Mouse (Mus musculus) ovary, postnatal 14 days (tissue): ENCODE measurements at regions not wholly inside any gene's neighbourhood (a gene's known extent, or its start where the extent isn't known, plus 50 kb on each side); places are given as distances from the start of the nearest gene placed in this dataset.

ENCODE experiments used
- DNase-seq: peaks from one replicate; pipeline ENCODE4 v3.0.0; 2022; ENCODE audit warnings: low spot score

DNA sequence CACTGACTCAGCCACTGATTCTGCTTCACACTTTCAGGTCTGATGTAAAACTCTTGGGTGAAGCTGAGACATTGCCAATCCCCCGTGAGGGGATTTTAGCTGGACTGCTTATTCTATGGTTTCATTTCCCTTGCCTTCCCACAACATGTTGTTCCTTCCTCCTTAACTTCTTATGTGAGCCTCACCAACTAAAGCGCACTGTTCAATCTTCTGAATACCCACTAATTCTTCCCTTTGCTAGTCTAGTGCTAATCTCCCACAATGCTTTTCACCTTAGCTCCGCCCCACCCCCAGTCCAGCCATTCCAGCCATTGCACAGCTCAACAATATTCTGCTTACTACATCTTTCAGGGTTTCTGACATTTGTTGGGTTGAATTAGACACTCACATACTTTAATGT lies 196.7 kb downstream of the Hlx start:
- no peak for DNase-seq

DNA sequence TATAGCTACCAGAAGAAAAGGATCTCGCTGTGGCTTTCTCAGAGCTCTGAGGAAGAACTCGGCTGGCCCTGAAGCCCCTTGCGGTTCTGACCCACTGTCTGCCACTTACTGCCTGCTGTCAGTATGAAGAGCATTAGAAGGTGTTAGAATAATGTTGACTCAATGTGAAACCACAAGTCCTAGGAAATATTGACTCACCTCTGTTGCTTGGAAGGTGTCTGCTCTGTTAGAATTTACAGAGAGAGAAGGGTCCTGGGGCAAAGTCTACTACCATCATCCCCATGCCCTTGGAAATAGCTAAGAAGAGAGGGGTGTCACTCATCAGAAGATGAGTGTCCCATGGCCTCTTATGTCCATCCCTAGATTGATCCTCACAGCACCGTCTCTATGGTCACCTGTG lies 197.9 kb downstream of the Hlx start:
- DNase-seq, result no peak

DNA sequence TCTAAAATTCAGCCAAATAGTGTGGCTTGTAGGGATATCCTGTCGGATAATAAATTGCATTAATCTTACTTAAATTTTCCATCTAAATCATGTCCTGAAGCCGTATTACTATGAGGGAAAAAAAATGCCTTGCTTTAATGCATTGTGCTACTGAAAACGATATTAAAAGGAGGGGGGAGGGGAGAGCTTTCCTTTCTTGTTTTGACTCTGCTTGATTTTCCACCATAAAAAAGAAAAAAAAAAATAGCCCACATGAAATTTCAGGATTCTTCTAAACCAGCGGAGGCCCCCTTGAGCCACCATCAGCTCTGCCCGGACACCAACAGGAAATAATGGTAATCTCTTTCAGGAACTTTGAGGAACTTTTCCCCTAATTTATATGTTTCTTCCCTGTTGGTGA lies 198.5 kb downstream of the Hlx start:
- DNase-seq, result no peak

DNA sequence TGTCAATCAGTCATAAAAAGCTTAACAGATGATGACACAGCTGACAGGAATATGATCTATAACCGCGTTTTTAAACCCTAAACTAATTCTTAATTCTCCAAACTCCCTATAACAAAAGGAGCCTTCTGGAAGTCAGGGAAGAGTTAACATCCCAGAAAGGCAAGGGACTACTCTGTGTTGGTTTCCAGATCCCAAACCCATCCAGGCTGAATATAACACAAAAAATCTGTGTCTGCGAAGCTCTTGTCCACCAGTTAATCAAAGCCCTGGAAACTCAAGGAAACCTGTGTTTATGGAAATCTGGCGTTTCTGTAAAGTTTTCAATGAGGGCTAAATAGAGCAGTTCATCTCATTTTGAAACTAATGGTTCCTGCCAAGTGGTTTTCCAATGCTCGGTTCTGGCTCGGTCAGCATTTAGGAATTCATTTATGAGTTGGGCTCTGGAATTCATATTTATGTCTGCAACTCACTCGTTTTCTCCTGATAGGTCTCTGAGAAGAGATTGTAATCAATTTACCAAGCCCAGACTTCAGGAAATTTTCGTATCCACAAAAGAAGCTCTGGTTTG lies 199.8 kb downstream of the Hlx start:
- no peak for DNase-seq

DNA sequence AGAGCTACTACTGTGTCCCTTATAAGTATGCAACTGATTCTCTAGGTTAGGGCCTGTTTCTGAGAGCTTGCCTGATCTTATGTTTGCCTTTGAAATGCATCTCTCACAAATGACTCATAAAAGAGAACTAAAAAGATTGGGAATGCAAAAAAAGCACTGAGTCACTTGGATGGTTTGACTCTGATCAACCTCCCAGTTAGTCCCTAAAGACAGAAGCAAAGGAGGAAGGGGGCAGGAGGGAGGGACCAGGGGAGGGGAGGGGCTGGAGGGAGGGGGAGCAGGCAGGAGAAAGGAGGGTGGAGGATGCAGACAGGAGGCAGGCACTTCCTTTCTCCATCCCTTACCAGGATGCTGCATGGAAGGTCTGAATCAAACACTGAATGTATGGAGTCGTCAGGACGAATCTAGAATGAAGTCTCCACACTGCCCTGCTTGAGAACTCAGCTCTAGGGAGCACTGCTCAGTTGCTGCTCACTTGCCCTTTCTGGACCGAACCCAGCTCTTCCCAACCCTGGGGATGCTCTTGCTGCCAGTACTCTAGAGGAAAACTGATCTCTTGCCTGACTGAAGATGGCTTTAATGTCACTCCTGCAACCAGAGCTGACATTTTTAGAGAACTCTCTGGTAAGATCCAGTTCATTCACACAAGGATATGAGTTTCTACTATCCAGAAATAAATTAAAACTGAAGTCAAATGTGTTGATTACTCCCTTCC lies 201.7 kb downstream of the Hlx start:
- DNase-seq, result no peak

DNA sequence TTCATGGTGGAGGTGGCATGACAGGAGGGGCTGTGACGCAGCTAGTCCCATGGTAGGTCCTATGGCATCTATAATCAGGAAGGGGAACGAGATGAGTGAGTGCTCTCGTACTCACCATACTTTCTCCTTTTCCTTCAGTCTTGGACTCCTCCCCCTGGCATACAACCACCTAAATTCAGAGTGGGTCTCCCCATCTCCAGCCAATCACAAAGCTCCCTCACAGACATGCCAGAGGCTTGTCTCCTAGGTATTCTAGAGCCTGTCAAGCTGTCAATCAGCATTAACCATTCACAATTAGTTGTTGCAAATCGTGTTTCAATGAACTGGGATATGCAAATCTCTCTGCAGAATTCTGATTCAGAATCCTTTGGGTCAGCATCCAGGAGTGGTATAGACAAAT lies 206.7 kb downstream of the Hlx start:
- DNase-seq, result no peak

DNA sequence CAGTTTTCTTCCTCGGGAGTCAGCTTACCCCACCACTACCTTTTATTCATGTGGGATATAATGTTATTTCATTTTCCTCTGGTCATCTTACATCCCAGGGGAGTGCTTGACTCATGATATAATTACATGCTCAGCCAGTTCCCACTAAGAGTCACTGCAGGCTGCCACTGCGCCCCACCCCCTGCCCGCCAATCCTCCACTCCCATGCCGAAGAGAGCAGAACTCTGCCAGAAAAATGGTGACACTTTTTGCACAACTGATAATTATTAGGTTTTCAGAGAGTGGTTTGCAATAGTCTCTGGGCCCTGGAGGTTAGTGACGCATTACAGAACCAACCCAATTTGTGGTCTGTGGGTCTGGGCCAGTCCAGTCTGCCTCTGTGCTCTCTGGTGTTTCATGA lies 212.9 kb downstream of the Hlx start:
- no peak for DNase-seq

DNA sequence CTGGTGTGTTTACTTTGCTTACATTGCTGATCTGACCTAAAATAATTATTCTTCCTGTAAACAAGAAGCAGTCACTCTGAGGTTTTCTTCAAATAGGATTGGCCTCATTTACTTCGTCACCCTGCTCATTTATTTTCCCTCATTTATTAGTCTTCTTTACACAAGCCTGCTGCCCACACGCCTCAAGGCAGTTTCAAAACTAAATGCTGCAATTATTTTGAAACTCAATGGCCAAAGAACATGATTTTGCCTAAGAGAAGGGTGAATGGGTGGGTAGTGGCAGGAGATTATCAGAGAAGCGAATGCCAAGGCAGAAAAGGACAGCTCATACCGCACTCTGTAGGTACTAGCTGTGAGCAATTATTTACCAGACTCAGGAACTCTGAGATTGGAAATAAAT lies 227.8 kb downstream of the Hlx start:
- no peak for DNase-seq

DNA sequence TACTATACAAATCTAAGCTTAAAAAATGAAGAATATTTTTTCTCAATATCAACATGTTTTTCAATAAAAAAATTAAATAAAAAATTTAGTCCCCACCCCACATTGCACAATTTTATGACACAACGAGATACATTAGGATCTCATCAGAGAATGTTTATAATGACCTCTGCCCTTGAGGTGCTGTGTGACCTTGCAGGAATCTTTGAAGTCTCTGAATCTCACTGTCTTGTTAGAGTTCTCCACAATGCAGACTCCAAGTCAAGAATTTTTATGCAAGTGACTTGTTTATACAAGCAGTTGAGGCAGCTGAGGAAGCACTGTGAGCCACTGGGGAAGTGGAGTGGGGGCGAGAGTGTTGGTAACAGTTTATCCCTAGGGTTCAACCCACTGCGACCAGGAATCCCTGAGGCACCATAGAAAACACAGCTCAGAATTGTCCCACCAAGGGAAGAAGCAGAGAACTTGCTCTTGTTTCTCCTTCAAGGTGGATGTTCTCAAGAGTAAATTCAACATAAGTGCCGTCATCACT lies 228.5 kb downstream of the Hlx start:
- no peak for DNase-seq

DNA sequence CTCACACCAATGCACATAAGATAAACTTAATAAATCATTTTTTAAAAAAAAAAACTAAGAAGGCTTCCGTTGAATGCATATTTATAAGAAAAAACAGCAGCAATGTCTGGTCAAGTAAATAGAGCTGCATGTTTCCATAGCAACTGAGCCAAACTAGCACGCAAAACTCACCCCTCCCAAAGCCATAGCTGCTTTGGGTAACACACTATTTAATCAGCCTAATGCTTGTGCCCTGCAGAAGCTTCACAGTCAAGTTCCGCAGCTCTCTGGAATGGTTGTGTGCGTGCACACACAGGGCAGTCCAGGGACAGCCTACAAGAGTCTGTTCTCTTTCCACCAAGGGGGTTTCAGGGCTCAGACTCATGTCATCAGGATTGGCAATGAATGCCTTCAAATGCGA lies 231.7 kb downstream of the Hlx start:
- no peak for DNase-seq

DNA sequence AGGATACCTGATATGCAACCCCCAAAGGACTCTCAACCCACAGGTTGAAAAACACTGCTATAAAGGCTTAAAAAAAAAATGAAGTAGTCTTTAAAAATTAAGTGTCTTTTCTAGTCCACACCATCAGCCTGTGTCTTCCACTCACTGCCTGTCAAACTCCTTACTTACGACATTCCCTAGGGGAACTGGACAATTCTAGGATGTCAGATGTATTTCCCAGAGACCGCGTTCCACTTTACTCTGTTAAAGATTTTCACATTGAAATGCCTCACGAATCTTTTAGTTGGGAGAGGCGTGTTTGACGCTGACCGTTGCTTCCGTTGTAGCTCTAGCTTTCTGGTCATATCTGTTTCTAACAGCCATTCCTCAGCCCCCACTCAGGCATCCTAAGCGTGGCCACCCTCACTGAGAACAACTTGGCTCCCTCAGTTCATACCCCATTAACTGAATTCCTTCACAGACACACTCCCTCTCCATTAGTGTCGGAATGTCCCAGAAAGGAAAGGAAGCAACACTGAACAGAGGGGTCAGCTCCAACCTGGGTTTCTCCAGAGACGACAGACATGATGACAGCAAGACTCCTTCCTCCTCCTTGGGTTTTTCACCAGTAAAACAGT lies 233.4 kb downstream of the Hlx start:
- no peak for DNase-seq

DNA sequence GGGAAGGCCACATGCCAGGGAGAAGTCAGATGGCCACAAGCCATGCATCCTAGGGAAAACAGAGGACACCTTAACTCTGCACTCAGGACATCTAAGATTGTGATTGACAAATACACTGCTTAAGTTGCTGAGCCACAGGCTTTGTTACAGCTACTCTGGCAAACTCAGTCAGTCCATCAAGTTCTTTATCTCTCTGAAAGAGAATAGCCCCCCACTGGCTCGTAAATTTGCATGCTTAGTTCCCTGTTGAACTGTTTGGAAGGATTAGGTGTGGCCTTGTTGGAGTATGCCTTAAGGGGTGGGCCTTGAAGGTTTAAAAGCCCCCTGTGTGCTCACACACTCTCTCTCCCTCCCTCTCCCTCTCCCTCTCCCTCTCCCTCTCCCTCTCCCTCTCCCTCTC lies 235.4 kb downstream of the Hlx start:
- DNase-seq, result no peak

DNA sequence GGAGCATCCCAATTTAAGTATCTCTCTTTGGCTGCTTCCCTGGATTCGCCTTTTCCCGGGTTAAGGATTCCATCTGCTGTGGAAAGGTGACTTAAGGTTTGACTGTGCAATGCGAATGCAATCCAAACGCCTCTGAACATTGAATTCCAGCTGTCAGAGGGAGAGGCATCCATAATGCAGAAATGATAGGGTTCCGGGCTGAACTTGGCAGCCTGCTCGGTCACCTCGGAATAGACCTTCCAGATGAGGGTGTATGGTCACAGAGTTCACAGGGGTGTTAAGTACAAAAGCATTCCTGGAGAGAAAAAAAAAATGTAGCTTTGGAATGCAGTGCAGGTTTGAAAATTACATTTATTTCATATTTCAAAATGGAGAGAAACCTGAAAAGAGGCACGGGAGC lies 238.6 kb downstream of the Hlx start:
- DNase-seq, result no peak

DNA sequence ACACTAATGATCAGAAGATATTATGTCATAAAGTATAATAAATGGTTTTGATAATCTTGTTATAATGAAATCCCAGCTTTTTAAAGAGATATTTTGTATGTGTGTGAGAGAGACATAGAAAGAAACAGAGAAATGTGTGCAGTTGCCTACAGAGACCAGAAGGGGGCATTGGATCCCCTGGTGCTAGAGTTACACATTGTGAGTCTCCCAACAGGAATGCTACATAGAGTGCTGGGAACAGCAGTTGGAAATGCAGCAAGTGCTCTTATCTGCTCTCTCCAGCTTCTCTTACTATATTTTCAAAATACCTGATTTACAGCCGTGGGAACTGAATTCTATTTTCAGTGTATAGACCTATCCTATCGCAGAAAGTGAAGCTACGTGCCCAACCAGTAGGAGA lies 240.3 kb downstream of the Hlx start:
- DNase-seq, result no peak

DNA sequence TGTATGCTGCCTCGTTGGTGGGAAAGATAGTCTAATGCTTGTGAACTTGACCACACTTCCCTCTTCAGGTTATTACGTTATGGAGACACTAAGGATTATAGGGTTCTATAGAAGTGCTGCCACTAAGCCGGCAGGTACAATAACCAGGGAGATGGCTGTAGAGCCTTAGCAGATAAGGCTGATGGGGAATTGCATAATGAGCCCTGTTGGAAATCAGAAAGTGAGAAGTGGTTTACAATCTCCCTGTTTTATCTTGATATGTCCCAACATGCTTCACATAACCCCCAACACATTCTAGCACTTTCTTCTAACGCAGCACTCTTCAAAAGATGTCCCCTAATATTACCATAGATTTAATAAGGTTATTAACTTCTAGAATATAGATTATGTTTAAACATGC lies 241.2 kb downstream of the Hlx start:
- DNase-seq, result no peak

DNA sequence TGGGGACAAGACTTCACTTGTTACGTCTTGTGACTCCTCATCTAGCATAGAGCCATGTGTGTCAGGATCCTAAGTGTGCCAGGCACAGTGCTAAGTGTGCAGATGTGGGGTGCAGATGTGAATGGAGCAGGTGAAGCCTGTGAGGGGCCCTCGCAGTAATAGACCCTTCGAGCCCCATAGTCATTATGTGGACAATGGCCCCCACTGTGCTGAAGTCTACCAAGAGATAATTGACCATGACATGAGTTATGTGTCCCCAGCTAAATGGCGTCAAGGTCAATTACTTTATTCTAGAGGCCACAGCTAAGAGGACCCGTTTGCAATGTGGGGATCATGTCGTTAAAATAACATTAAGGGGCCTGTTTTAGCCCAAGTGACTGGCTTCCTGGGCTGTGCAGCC lies 245.0 kb downstream of the Hlx start:
- DNase-seq, result no peak

DNA sequence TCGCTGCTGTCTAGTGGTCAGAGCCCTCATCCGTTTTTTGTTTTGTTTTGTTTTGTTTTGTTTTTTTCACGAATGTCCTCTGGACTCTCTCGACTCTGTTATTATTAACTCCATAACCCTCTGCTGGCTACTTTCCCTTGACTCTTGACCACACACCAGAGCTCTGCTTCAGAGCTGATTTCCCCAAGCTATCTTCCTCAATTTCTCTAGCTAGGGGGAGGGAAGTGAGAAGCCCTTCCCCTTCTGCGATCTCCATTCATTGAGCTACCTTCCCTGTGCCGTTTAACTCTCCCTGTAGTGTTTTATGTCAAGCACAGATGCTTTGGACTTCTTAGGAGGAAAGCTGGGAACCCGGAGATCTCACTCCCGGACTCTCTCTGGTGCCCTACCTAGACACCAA lies 247.6 kb downstream of the Hlx start:
- DNase-seq, result no peak

DNA sequence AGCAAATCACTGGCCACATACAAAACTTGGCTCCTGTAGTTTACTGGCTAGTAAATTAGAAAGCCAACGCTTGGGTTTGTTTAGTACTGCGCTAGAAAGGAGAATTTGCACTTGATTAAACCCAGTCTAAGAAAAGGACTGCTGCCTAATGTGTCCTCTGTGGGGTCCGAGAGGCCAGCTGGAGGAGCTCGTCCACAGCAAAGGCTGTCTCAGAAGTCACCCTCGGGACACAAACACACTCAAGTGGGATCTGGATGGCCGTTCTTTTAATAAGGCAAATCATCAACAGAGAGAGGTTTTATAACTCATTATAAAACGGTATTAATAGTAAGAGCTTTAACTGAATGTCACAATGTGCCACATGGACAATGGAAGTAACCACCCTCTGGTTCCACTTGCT lies 249.0 kb downstream of the Hlx start:
- no peak for DNase-seq

DNA sequence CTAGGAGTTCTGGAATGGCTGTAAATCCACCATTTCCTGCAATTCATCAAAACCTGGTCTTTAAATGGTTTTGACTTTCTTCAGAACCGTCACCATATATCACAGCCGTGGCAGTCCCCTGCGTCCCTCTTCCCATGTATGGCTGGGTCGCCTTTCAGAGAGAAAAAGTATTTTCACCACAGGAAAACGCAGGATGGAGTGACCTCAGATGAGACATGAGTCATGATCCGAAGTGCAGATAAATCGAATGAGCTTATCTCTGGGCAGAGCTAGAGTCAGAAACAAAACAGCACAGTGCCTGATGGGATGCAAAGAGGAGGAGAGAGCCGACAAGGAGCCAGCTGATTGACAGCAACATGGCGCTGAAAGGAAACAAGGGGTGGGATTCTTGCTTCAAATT lies 250.4 kb downstream of the Hlx start:
- no peak for DNase-seq

DNA sequence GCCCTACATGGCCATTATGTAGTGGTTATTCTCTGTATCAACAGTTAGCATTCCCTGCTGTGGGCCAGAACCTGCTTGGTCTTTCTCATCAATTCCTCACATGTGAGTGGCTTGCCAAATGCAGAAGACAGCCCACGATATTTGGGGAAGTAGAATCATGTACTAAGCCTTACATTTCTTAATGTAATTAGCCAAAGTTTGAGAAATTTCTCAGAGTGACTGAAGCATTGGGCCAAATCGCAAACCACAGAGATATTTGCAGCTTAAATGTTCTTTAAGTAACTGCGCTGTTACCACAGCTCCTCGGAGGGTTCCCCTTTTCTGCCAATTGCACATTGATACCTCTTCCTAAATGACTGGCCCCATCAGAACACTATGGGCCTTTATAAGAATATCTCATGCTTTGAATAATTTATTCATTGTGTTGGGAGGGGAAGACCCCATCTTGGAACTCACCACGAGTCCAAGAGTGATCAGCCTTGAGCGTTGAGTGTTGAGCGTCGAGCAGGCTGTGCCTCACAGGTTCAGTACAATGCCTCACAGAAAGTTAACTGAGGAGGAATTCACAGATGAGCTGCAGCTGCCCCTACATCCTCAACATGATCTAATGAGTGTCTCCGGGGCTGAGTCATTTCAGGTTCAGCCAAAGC lies 251.7 kb downstream of the Hlx start:
- DNase-seq, result no peak

DNA sequence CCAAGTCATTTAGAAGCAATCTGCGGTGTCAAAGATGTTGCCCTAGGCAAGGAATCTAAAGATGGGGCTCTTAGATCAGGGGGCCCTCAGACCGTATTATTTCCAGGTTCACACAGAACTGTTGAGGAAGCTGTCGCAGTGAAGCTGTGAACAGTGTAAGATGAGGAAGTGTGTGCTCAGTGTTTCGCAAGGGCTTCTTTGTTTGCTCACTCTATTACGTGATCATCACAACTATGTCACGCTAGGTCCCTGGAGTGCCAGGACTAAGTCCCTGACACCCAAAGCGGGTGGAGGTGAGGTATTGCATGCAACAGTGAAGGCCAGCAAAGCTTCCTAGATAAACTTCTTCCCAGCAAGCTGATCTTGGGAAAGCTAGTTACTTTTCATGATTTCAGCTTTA lies 254.4 kb downstream of the Hlx start:
- no peak for DNase-seq

DNA sequence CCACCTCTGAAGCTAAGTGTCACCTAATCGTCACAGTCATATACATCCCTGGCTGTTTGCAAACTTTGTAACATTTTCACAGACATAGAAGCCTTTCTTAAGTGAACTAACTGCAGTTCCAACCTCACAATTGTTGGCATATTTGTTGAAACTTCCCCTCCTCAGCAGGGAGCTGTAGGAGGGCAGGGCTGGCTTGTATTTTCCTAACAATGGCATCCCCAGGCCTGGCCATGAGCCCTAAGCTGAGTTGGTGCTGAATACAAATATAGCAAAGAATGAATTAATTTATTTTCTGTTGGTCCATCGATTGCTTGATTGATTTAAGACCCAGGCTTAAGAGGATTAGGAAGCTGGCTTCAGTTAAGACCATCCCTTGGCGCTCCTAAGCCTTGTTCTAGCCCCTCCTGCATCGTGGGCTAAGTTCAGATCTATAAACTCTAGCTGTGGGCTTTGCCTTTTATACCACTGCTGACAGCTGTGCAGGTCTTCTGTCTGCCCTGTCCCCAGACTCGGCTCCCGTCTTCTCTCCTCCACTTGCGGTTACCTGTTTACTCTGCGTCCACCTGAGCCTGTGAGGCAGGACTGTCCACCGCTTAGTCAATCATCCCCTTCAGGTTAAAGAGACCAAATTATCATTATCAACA lies 269.8 kb downstream of the Hlx start:
- DNase-seq, result no peak

DNA sequence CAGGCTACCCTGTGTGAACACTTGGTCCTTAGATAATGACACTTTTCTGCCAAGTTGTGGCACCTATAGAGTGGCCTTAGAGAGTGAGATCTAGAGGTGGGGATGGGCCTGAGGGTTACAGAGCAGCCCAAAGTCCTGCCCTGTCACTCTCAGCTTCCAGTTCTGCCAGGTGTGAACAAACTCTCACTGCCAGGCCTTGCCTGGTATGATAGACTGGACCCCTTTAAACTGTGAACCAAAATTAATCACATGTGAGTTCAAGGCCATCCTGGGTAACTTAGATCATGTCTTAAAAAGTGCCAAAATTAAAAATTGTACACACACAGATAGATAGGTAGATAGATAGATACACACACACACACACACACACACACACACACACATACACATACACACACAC lies 271.0 kb downstream of the Hlx start:
- DNase-seq, result no peak
